Mouse (Mus musculus) retina, postnatal 1 day (tissue): ENCODE data around the gene Epb41.

ENCODE experiments used
- DNase-seq: peaks from one replicate; pipeline ENCODE4 v3.0.0-alpha.2; 2012

Gene Epb41

DNA sequence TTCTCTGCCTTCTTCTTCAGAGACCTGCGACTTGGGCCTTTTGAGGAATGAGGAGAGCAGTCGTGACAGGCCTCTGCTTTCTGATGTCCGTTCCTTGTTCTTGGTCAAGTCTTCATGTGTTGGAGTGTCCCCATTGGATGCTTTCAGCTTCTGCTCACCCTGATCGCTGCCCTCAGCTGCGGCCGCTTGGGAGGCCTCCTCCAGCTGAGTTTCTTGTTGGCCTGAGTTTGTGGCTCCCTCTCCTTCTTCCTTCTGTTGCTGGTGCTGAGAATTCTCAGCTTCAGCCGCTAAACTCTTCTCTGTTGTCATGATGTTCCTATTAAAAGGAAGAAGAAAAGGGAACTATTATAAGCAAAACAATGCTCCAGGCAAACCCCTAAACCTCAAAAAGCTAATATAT lies 68.0 kb downstream of the Epb41 start:
- no peak for DNase-seq

DNA sequence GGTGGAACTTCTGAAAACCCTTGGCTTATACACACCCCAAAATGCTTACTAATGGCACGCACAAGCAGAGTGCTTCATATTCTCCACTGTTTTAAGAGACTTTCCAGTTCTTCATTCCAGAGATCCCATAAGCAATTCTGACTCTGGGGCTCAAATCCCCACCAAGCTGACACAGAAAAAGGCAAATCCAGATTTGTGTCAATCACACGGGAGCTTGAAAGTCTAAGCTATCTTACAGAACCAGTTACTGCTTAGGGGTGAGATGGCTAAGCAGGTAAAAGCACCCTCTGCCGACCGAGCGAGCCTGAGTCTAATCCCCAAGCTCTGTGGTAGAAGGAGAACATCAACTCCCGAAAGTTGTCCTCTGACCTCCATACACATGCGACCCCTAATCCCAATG lies 76.5 kb downstream of the Epb41 start:
- peak; percentile 68 for DNase-seq

DNA sequence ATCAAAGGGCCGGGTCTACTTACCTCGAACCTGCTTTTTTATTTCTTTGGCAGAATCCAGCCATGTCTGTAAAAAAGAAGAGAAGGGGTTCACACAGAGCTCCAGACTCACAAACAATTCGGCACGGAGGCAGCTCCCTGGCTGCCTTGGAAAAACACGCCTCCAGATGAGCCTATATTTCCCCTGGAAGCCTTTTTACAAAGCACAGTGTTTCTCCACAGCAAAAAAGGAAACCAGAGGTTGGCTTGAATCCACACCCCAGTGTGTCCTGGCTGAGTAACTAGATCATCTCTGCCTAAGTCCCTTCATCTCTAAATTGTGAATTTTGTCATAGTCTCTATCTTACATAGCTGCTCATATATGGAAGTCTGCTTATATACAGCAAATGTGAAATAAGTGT lies 77.6 kb downstream of the Epb41 start:
- DNase-seq, result no peak

DNA sequence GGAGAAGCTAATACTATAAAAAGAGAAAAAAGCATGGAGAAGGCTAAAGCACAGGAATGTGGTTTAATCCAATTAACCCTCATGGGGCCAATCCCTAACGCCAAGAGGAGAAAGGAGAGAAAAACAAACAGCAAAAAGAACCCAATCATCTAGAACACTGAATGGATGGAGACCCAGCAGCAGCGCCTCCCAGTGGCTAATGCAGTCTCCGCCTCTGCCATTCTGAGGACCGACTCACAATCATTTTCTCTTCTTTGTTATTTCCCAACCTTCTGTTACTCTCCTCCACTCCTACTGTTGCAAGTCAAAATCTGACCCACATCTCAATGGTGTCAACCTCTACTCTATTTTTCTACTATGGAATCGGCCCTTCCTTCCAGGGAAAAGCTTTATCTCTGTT lies 78.1 kb downstream of the Epb41 start:
- no peak for DNase-seq

DNA sequence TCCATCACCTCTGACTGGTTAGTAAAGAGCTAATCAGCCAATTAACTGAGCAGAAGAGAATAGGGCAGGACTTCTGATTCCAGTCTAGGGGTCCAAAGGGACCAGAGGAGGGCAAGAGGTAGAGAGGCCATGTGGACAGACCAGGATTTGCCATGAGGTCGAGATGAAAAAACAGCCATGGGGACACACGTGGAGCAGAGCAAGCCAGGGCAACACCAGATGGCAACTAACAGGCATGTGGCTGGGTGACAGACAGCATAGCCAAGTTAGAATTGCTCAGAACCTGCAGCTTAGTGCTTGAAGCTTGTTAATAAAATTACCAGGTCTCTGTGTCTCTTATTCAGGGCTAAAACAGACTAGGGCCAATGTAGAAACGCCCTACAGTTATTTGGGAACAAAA lies 81.3 kb downstream of the Epb41 start:
- no peak for DNase-seq

DNA sequence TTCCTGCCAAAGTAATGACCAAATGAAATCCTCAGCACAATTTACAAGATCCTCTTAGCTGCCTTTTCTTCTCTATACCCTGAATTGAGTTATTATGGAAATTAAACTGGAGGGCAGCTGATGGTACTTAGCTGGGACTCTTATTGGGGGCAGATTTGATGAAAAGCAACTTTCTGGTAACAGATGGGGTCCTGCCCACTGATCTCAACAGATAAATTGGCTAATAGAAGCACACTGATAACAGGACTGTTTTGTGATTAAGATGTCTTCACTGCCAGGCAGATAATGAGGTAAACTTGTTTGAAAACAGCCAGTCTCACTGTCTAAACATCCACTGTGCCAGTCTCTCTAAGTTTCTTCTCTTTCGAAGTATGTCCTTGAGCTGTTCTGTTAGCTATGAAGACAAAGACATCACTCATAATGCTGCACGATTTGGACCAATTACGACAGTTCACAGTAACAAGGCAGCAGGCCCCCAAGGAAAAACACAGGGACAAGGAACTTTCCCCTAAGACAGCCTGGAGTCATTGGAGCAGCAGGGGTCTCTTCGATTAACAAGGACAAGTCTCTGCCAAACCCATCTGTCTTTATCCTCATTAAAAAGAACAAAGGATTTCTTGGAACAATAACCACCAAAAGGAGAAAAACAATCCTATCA lies 92.1 kb downstream of the Epb41 start:
- DNase-seq, result peak; percentile 93

DNA sequence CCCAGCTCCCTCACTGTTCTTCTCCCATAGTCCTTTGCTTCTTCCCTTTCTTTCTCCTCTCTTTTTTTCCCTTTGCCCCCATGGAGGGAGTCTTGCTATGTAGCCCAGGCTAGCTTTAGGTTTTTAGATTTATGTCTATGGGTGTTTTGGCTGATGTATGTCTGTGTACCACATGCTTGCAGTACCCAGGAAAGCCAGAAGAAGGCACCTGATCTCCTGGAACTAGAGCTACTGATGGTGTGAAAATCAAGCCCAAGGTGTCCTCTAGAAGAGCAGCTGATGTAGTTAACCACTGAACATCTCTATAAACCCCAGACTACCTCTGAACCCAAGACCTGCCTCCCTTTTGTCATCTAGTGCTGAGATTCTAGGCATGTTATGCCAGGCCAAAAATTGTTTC lies 93.4 kb downstream of the Epb41 start:
- peak; percentile 46 for DNase-seq

DNA sequence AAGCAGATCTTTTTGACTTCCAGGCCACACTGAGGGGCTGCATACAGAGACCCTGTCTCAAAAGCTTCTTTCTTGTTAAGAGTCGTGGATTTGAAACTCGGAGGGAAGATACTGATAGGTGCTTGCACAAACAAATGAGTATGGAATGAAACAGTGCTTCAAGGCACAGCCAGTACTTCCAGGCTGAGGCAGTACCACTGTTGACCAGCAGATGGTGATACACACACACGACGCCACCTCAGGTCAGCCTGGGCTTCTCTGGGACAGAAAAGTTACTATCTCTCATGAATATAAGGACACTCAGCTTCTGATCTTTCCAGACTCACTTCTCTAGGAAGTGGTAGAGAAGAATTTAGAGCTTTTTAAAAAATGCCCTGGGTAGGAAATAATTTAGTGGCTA lies 97.9 kb downstream of the Epb41 start:
- peak; percentile 83 for DNase-seq

DNA sequence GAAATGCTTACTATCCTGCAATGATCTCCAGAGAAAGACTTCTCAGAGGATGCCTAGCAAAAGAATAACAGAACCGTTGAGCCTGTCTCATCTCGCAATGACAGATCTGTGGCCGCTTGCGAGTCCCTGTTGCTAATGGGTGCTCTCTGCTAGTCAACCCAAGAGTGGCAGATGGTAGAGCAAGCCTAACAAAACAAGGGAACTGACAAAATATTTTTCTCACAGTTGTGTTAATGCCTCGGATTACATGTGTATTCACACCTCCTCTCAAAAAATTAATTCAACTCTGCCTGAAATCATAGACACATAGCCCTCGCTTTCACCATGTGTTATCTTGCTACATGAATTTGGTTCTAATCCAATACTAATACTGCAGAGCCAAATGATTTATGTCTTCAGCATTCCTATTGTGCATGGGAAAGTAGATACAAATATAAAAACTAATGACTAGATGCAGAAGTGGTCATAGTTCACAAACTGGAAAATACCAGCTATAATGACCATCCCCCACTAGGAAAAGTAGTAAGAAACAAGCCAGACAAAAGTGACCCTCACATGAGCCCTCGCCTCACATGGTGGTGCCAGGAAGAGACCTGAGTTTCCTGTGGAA lies 104.8 kb downstream of the Epb41 start:
- no peak for DNase-seq

DNA sequence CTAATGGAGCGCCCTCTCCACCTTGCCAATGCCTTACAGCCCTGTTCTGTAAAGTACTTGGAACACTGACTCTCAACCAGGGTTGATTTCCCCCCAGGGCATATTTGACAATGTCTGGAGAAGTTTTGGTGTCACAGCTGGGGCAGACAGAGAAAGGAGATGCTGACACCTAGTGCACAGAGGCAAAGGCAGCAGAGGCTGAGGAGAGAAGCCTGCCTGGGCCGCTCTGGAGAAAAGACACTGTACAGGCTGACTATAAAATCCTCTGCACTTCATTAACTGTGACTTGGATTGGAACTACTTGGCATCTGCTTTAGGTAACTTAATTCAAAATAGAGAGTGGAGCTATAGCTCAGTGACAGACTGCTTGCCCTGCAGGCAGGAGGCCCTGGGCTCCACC lies 106.2 kb downstream of the Epb41 start:
- peak; percentile 23 for DNase-seq

DNA sequence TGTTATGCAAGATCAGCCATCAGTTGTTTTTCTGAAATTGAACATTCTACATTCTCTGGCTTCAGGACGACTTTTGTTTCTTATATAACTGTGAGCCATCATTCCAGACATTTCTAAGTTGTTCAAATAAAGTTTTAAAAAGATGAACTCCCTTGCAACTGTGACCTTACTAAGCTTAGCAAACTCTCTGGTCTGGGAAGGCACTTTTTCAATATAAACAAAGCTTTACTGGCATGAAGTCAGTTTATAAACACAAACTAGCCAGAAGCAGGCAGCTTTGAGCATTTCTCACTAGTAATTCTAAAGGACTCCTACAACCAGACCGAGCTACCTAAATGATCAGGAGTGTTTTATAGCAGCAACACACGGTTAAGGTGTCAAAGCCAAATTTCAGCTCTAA lies 118.0 kb downstream of the Epb41 start:
- no peak for DNase-seq

DNA sequence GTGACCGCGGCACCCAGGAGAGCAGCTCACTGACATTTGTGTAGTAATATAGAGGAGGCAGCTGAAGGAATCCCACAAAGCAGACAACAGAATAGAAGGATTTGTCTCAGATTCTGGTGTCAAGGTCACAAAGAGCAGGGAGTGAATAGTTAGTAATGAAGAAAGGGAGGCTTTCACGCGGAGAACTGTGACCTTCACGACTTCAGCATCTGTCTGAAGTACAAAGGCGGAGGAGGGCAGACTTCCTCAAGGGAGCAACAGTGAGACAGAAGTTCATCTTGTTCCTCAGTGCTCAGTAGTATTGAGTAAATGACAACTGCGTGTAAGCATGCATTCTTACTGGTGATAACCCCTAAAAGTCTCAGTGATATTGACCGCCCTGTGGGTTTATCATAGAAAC lies 124.5 kb downstream of the Epb41 start:
- DNase-seq, result no peak

DNA sequence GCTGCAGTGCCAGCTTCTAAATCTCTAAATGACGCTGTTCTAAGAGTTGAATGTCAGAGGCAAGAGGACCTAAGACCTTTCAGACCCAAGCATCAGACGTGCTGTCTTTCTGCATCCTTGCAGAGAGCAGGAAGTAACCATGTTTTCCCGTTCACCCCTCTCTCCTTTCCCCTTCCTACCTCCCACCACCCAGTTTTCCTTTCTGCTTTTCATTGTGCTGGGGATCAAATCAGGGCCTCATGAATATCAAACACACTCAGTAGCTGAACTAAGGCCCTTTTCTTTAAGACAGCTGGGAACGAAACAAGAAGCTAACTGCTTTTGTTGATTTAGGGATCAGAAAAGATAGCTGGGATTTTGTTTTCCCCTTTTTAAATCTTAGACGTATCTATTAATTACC lies 125.2 kb downstream of the Epb41 start:
- no peak for DNase-seq

DNA sequence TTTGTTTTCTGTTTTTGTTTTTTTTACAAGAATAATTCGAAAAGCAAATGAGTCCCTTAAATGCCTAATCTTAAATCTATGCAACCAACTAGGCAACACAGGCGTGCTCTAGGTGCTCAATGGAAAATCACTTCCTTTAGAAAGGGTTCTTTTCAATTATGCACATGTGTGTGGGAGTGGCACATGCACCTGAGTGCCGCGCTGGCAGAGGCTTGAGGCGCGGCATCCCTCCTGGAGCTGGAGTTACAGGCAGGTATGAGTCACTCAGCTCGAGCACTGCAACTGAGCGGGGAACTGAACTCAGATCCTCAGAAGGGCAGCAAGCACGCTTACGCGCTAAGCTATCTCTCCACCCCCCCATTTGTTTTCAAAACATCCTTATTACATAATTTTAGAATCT lies 127.3 kb downstream of the Epb41 start:
- DNase-seq, result no peak

DNA sequence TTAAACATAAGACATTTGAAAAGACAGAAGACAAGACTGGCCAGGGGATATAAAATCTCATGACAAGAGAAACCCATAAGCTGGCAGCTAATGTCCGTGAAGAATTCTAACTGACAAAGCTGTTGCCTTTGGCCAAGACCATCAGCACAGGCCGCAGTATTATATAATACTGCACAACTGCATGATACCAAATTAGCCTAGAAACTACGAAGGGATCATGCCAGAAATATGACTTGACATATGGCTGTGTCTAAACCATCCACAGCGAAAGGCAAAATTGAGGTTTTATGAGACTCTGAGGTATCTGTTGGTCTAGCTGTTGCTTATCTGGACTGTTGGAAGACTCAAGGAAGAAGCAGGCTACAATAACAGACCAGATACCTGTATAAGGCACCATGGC lies 134.3 kb downstream of the Epb41 start:
- no peak for DNase-seq

DNA sequence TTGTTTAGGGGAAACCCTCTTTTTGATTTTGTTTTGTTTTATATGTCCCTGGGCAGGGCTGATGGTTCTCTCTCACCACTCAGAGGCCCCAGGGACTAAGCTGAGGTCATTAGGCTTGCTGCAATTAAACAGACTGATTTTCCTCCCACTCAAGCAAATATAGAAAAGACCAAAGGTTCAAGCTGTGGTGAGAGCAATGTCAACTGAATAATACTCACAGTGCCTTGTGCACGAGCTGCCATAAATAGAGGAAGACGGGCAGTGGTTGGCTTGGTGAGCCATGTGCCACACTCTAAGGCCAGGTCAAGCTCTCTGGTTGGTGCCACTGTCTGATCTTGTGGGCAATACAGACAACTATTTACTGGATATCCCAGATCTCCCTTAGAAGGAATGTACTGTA lies 135.7 kb downstream of the Epb41 start:
- DNase-seq, result no peak

DNA sequence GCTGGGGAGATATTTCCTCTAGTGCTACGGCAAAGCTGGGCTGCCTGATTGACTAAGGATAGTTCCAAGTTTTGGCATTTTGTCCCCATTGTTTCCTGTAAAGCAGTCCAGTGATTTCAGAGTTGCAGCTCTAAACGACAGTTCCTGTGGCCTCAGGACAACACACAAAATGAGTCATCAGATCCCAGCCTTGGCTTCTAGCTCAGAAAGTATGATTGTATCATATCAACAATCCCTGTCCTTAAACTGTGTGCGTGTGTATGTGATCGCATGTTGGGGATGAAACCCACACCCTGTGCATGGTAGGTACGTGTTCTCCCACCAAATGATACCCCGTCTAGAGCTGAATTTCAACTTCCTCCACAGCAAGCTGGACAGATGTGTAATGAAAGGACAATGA lies 146.0 kb downstream of the Epb41 start:
- no peak for DNase-seq

DNA sequence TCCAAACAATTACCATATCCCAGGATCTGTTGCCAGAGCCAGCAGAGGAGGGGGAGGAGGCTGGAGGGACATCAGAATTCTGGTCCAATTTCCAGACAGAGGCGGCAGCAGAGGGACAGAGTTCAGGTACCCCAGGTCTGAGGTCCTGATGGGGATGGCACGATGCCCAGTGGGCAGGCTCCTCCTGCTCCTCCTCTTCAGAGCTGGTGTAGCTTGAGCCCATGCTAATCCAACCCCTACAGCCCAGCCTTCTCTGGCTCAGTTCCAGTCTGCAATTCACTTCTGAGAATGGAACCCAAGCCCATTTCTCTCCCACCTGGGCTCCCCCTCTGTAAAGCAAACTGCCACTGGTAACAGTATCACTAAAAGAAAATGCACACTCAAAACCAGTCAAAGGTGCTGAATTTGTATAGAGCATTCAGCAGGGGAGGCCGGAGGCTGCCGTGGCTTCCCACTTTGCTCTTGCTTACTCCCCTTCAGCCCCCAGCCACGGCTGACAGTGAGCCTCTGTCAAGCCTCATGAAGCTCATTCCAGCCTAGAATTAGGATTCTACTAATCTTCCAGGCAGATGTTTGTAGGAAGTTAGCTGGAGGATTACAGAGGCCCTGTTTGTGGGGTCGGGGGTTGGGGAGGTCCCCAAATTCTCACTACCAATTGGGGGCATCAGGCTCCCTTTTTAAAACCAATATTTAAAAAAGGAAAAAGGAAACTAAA lies 150.9 kb downstream of the Epb41 start:
- DNase-seq, result peak; percentile 60

DNA sequence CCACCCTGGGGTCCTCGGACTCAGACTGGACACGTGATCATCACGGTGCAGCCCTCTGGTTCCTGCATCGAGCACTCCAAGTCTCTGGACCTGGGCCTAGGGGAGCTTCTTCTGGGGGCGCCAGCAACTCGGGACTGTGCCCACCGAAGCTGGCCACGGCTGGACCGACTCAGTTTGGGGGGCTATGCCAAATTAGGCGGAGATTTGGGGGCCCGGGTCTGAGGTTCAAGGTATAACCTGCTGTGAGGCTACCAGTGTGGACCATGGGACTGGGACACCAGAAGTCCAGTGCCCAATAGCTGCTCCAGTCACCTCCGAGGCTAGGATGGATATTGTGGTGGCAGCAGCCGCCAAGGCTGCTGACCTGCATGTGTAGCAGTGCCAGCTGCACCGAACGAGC lies 152.7 kb downstream of the Epb41 start:
- DNase-seq, result no peak

DNA sequence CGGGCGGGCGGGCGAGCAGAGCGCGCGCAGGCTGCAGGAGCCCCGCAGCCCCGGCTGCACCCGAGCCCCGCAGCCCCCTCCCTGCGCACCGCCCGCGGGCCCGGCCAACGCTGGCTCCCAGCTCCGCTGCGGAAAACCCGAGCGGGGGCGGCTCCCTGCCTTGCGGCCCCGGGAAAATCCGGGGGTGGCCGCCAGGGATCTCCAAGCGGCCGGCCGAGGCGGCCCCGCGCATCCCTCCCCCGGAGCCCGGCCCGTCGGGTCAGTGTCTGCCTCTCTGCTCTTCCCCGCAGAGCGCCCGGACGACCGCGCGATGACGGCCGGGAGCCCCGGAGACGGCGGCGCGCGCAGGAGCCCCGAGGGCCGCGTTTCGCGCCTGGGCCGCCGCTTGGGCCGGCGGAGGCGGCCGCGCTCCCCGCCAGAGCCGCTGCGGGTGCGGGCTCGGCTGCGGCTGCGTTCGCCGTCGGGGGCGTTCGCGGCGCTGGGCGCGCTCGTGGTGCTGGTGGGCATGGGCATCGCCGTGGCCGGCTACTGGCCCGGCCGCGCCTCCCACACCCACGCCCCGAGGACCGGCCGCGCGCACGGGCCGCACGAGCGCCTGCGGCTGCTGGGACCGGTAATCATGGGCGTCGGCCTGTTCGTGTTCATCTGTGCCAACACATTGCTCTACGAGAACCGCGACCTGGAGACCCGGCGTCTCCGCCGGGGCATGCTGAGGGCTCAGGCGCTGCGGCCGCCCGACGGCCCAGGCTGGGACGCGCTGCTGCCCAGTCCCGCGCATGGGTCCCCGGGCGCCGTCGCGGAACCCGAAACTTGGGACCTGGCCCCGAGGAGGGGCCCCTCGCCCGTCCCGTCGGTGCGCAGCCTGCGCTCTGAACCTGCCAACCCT lies 153.4 kb downstream of the Epb41 start, which contains the start of gene Tmem200b:
Gene Tmem200b, plus strand, starts transcription at position 311 of the 886 bp plus-strand sequence.
- peak; percentile 37 for DNase-seq

DNA sequence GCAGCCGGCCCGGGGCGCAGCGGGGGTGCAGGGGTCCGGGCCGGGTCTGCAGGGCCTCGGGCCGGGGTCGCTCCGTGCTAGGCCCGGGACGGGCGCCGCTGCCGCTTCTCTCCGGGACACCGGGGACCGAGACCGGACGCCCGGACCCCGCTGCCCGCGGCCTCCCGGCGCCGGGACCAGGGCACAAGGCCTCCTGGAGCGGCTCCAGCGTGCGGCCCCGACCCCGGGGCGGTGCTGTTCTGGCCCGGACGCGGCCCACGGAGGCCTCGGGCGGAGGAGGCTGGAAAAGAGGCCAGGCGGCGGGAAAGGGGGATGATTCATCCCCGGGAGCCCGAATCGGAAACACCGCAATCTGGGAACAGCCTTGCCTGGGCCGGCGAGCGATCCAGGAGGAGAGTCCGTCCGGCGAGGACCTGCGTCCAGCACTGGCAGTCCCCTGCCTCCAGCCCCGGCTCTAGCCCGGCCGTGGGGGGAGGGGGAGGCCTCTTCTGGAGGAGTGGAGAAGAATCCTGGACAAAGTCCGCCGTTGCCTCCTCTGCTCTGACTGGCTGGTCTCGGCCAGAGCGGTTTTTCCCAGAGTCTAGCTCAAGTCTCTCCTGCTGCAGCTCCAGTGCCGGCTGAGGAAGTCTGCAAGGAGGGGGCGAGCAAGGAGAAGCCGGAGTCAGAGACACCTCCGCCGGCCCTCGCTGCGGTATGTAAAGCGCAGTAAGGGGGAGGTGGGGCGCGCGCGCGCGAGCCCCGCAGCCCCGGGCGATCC lies 154.3 kb downstream of the Epb41 start:
- DNase-seq, result peak; percentile 54

DNA sequence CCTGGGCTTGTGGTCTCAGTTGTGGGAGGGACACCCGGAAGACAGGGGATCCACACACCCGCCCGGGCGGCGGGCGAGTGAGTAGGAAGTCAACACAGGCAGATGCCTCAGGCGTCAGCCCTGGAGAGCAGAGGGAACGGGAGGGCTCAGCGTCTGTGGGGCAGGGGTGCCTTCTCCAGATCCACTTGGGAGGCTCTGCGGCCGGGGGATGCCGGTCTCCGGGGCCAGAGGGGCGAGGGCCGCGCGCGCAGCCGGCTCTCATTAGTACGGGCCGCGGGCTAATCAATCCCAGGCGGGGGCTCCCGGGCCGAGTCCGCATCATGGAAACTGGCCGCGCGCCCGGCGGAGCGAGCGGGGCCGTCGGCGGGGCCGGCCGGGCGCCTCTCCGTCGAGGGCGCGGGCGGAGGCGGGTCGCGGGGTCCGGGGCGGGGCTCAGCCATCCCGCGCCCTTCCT lies 155.0 kb downstream of the Epb41 start:
- peak; percentile 56 for DNase-seq
